Mouse (Mus musculus) embryonic facial prominence, embryonic 10.5 days (tissue): ENCODE measurements around the gene Tac2. TPM values are rescaled to one million over a fixed set of nuclear protein-coding genes. Genes with fewer than 3 reads are reported as not detected.

Experiments
- DNase-seq: peaks from one replicate; pipeline ENCODE4 v3.0.0-alpha.2; 2017; ENCODE audit warnings: low spot score
- H3K27ac ChIP-seq: fragments of 300-500 bp; sonication (generic); replicated peaks from 2 replicates; pipeline ENCODE4 v1.5.1; 2016; ENCODE audit warnings: mild to moderate bottlenecking
- H3K27me3 ChIP-seq: fragments of 300-500 bp; sonication (generic); replicated peaks from 2 replicates; pipeline ENCODE4 v1.6.1; 2016; ENCODE audit warnings: low read depth, mild to moderate bottlenecking; ENCODE audit not compliant: poor library complexity, severe bottlenecking
- H3K36me3 ChIP-seq: fragments of 300-500 bp; sonication (generic); replicated peaks from 2 replicates; pipeline ENCODE4 v1.6.1; 2016; ENCODE audit warnings: mild to moderate bottlenecking, moderate library complexity
- H3K4me1 ChIP-seq: fragments of 300-500 bp; sonication (generic); 2 replicates; pipeline ENCODE4 v1.6.1; 2016
- H3K4me3 ChIP-seq: fragments of 300-500 bp; sonication (generic); 2 replicates; pipeline ENCODE4 v1.5.1; 2016; ENCODE audit warnings: mild to moderate bottlenecking, moderate library complexity
- H3K9me3 ChIP-seq: fragments of 300-500 bp; sonication (generic); 2 replicates; pipeline ENCODE4 v1.6.1; 2016; ENCODE audit warnings: mild to moderate bottlenecking
- WGBS: fragments of 180-500 bp; shearing (Covaris S2); methylation state at CpG from one replicate; pipeline ENCODE4 v1.1.7; 2016; 5-methylcytosine and 5-hydroxymethylcytosine counted together
- polyA plus RNA-seq: library from polyadenylated mRNA; unstranded; fragments of >200 nt; fragmentation: Nextera tagmentation; extraction: Ambion mirVana; gene quantifications from 2 replicates; pipeline ENCODE4 v1.2.1, GENCODE M21; 2016

Tac2 gene
- polyA plus RNA-seq, result 1.5 and 2.0 TPM in 2 replicates

- peaks cover 41% of the 10 kb centered on the region for H3K4me1 ChIP-seq
- no peak within 1 kb of the TSS for H3K4me3 ChIP-seq
- H3K27me3 ChIP-seq, result peaks cover 87% of the 10 kb centered on the region
- 79% methylated on average over 3 of the region's 3 CpGs for WGBS
- DNase-seq, result no peak
- H3K36me3 ChIP-seq, result no peaks in the 10 kb centered on the region
- no peaks in the 10 kb centered on the region for H3K9me3 ChIP-seq
- no peak within 1 kb of the TSS for H3K27ac ChIP-seq
Measured at GRCm38 (mm10) chr10:127724178-127724577, at the start of gene Tac2. Gene Tac2, plus strand, starts transcription at chr10:127724478.

DNA sequence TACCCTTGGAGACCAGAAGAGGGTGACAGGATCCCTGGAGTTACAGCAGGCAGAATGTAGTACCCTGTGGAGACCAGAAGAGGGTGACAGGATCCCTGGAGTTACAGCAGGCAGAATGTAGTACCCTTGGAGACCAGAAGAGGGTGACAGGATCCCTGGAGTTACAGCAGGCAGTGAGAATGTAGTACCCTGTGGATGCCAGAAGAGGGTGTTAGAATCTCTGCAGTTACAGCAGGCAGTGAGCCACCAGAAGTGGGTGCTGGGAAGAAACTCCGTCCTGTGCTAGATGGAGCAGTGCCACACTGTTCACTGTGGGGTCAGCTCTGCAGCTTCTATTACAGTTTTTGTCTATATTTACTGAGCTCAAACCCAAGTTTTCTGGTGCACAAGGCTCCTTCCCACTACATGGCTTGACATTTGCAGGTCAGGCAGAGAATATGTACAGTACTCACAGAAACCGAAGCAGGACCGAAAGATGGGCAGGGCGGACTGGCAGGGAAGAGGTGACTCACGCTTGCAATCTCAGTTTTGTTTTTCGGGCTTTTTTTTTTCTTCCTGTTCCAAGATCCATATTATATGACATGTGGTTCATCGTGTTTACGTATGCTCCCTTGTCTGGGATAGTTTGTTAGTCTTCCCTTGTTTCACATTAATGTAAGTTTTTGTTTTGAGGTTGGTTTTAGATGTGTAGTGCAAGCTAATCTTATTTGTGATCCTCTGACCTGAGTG is 49.3 kb upstream of the Tac2 start:
- Histone ChIP-seq H3K27ac (no peak overlapping the region), H3K36me3 (no peaks in the 10 kb centered on the region), H3K4me1 (peaks cover 15% of the 10 kb centered on the region), H3K4me3 (no peak overlapping the region; the same call in 1 of the 2 replicates), H3K9me3 (no peaks in the 10 kb centered on the region), H3K27me3 (no peaks in the 10 kb centered on the region)
- peak; percentile 72 for DNase-seq
- 90% methylated on average over 8 of the region's 8 CpGs for WGBS

DNA sequence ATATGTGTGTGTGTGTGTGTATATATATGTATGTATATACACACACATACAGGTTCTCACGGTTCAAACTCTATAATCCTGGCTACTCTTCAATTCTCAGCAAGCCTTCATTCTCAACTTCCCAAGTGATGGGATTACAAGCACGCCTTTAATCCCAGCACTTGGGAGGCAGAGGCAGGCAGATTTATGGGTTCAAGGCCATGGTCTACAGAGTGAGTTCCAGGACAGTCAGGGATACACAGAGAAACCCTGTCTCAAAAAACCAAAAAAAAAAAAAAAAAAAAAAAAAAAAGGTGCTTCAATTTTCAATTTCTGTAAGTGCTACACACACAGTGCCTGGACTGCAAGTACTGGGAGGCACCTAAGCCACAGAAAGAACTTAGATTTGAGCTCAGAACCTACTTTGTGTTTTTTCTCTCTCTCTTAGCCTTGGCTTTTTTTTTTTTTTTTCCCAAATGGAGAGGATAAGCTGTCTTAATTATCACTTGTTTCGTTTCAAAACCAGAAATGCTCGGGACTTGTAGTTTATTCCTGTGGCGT is 48.3 kb upstream of the Tac2 start:
- WGBS, result 49% methylated on average over 5 of the region's 5 CpGs
- H3K27ac ChIP-seq, result peak overlapping the region; percentile 92
- peaks cover 15% of the 10 kb centered on the region for H3K4me1 ChIP-seq
- no peaks in the 10 kb centered on the region for H3K9me3 ChIP-seq
- peak overlapping the region; percentile 85 for H3K4me3 ChIP-seq
- no peaks in the 10 kb centered on the region for H3K27me3 ChIP-seq
- peaks cover under 1% of the 10 kb centered on the region; the same call in 1 of the 2 replicates for H3K36me3 ChIP-seq
- DNase-seq, result no peak

DNA sequence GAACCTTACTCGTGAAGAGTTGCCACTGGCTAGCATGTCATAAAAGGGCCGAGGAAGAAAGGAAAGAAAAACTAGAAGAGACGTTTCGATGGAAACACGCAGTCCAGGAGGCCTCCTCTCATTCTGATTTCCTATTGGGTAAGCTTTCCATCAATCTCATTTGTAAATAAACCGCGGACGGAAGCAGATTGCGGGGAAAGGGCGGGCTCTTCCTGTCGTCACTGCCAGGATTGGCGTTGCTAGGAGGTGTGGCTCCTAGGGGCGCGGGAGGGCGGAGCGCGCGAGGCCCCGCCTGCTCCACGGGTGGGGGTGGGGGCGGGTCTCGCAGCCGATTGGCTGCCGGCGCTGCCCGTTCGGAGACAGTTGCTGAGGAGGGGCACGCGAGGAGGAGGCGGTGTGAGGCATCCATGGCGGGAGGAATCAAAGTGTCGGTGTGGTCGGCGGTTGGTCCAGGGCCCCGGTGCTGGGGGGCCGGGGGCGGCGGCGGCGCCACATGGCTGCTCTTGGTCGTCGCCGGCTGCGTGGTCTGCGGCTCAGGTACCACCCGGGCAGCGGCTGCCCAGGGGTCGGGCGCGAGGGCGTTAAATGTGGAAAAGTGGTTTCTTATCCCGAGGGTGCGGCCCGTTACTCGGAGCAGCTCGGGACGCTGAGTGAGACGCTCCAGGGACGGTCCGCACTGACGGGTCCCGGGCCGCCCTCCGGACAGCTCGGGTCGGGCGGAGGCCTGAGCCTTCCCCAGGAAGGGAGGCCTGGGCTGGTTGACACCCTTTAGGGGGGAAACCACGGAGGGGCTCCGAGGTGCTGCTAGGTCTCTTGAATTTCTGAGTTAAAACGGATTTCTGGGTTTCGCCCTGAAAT is 47.4 kb upstream of the Tac2 start:
- no peaks in the 10 kb centered on the region for H3K9me3 ChIP-seq
- peak overlapping the region; percentile 85 for H3K4me3 ChIP-seq
- H3K4me1 ChIP-seq, result peaks cover 15% of the 10 kb centered on the region
- H3K27ac ChIP-seq, result peak overlapping the region; percentile 92
- WGBS, result under 1% methylated on average over 70 of the region's 71 CpGs
- no peaks in the 10 kb centered on the region for H3K27me3 ChIP-seq
- peaks cover 7% of the 10 kb centered on the region; the same call in 1 of the 2 replicates for H3K36me3 ChIP-seq
- peak; percentile 99 for DNase-seq

- H3K27ac ChIP-seq, result peak overlapping the region; percentile 92
- no peaks in the 10 kb centered on the region for H3K9me3 ChIP-seq
- DNase-seq, result peak; percentile 74
- peaks cover 15% of the 10 kb centered on the region for H3K4me1 ChIP-seq
- peaks cover 7% of the 10 kb centered on the region; the same call in 1 of the 2 replicates for H3K36me3 ChIP-seq
- peak overlapping the region; percentile 85 for H3K4me3 ChIP-seq
- no peaks in the 10 kb centered on the region for H3K27me3 ChIP-seq
- WGBS, result 15% methylated on average over 14 of the region's 14 CpGs
Measured at GRCm38 (mm10) chr10:127677591-127678336, 46.5 kb upstream of the Tac2 start.

GRCm38 (mm10) chr10:127679208-127679607 is 45.1 kb upstream of the Tac2 start:
- no peak overlapping the region for H3K27ac ChIP-seq
- no peak for DNase-seq
- WGBS, result 95% methylated on average over 1 of the region's 1 CpGs
- H3K27me3 ChIP-seq, result no peaks in the 10 kb centered on the region
- H3K36me3 ChIP-seq, result peaks cover 7% of the 10 kb centered on the region; the same call in 1 of the 2 replicates
- peaks cover 15% of the 10 kb centered on the region for H3K4me1 ChIP-seq
- no peaks in the 10 kb centered on the region for H3K9me3 ChIP-seq
- H3K4me3 ChIP-seq, result no peak overlapping the region

DNA sequence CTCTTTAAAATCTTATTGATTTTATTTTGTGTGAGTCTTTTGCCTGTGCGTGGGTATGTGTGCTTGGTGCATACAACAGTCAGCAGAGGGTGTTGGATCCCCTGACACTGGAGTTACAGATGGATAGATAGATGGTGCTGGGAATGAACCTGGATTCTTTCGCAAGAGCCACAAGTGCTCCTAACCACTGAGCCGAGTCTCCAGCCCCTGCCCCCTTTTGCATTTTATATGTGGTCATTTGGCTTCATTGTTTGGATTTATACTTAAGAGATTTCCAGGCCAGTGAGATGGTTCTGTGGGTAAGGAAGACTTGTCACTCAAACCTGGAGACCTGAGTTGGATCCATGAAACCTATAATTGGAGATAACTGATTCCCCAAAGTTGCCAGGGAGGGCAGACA is 44.4 kb upstream of the Tac2 start:
- Histone ChIP-seq H3K4me3 (no peak overlapping the region), H3K4me1 (peaks cover 15% of the 10 kb centered on the region), H3K9me3 (no peaks in the 10 kb centered on the region), H3K27ac (no peak overlapping the region), H3K36me3 (peaks cover 7% of the 10 kb centered on the region; the same call in 1 of the 2 replicates), H3K27me3 (no peaks in the 10 kb centered on the region)
- 94% methylated on average over 3 of the region's 3 CpGs for WGBS
- no peak for DNase-seq

DNA sequence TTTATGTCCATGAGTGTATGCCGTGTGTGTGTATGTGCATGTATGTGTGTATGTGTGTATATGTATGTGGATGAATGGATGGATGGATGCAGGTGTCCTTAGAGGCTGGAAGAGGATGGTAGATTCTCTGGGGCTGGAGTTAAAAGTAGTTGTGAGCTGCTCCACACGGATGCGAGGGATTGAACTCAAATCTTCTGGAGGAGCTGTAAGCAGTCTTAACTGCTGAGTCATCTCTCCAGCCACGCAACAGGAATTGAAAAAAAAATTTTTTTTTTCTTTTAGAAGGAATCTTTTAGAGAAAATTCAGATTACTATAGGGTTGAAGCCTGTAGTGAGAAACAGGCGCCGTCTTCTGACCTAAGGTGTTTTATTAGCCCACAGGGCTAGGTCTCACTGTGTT is 41.4 kb upstream of the Tac2 start:
- DNase-seq, result no peak

GRCm38 (mm10) chr10:127691053-127691452 is 33.2 kb upstream of the Tac2 start:
- Histone ChIP-seq H3K27ac (no peak overlapping the region), H3K4me1 (no peaks in the 10 kb centered on the region), H3K36me3 (peaks cover 75% of the 10 kb centered on the region), H3K27me3 (no peaks in the 10 kb centered on the region), H3K4me3 (no peak overlapping the region), H3K9me3 (no peaks in the 10 kb centered on the region)
- WGBS, result 29% methylated on average over 1 of the region's 1 CpGs
- DNase-seq, result no peak

More for the DNA sequence above, 41.4 kb upstream of the Tac2 start:
- 91% methylated on average over 6 of the region's 6 CpGs for WGBS
- Histone ChIP-seq H3K4me1 (peaks cover 10% of the 10 kb centered on the region), H3K27me3 (no peaks in the 10 kb centered on the region), H3K9me3 (no peaks in the 10 kb centered on the region), H3K27ac (no peak overlapping the region), H3K4me3 (no peak overlapping the region), H3K36me3 (peaks cover 7% of the 10 kb centered on the region; the same call in 1 of the 2 replicates)

DNA sequence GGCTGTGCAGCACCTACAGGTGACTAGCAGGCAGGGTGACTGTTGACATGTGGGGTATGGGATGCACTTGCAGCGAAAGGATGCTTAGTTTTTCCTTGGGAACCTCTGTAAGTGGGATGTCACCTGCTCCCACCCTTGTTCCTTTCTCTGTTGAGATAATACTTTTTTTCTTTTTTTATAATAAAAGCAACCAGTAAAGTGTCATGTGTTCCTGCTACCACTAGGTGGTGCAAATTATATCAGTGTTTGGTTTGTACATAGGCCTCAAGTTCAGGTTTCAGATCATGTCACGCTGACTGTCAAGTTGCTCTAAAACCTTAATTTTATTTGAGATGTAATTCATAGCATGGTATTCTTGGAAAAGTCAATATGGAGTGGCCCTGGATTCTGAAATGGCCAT is 29.6 kb upstream of the Tac2 start:
- Histone ChIP-seq H3K27ac (no peak overlapping the region), H3K27me3 (no peaks in the 10 kb centered on the region), H3K4me3 (no peak overlapping the region), H3K36me3 (peaks cover 95% of the 10 kb centered on the region), H3K9me3 (no peaks in the 10 kb centered on the region), H3K4me1 (no peaks in the 10 kb centered on the region)
- WGBS, result 64% methylated on average over 2 of the region's 2 CpGs
- no peak for DNase-seq

GRCm38 (mm10) chr10:127695775-127696174 is 28.5 kb upstream of the Tac2 start:
- peaks cover 90% of the 10 kb centered on the region for H3K36me3 ChIP-seq
- H3K27ac ChIP-seq, result no peak overlapping the region
- no peaks in the 10 kb centered on the region for H3K4me1 ChIP-seq
- 93% methylated on average over 7 of the region's 7 CpGs for WGBS
- no peak overlapping the region for H3K4me3 ChIP-seq
- no peaks in the 10 kb centered on the region for H3K27me3 ChIP-seq
- no peaks in the 10 kb centered on the region for H3K9me3 ChIP-seq
- DNase-seq, result no peak

DNA sequence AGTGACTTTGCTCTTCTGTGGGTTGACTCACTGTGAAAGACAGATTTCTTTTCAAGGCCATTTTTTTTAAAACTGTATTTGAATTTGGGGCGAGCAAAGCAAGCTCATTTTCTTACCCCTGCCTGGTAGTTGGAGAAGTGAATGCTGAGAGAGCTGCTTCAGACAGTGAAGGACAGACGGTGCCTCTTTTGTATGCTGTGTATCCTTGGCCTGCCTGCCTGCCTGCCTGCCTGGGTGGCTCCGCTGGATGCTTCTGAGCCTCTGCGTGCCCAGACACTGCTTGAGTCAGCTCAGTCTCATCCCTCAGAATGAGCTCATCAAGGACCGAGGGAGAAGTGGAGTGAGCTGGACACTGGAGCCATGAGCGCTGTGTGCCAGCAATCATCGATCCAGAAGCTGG is 25.3 kb upstream of the Tac2 start:
- no peak for DNase-seq
- Histone ChIP-seq H3K27me3 (no peaks in the 10 kb centered on the region), H3K4me3 (no peak overlapping the region), H3K9me3 (no peaks in the 10 kb centered on the region), H3K4me1 (no peaks in the 10 kb centered on the region), H3K27ac (no peak overlapping the region), H3K36me3 (peaks cover 62% of the 10 kb centered on the region)
- WGBS, result 93% methylated on average over 7 of the region's 7 CpGs
